Mouse (Mus musculus) E14TG2a.4 (cell line): Measurements from ENCODE around the gene Gm9117.
"Not testable (repeated sequence)": the region's sequence is repeated elsewhere in the genome, so short reads cannot be mapped to it uniquely, and the experiment has no call there.

Source experiments
- CTCF ChIP-seq: conservative IDR thresholded peaks from 2 replicates; pipeline ENCODE4 v1.5.1; 2014; ENCODE audit warnings: low read length
- POU5F1 ChIP-seq: IDR thresholded peaks from 2 replicates; pipeline ENCODE4 v1.6.1; 2014; ENCODE audit warnings: low read length, borderline replicate concordance

GRCm38 (mm10) chr3:93968938-93969337, 25.6 kb upstream of the Gm9117 start:
- TF ChIP-seq CTCF, POU5F1: not testable (repeated sequence)
